Mouse (Mus musculus): ENCODE results near the gene Eaf1. TPM values are rescaled to one million over a fixed set of nuclear protein-coding genes. Genes with fewer than 3 reads are reported as not detected.
A peak's percentile ranks its signal among the peaks of the same experiment; 100 is the strongest.
"Not testable (repeated sequence)": the region's sequence is repeated elsewhere in the genome, so short reads cannot be mapped to it uniquely, and the experiment has no call there.

The Eaf1 gene
- 48.9 and 58.0 TPM in 2 replicates for total RNA-seq (2012; rRNA removed)

- H3K36me3 ChIP-seq (ENCODE audit: control insufficient read depth, insufficient read depth, low read length, poor library complexity, severe bottlenecking) = peaks cover 13% of the 10 kb centered on the region
- peak within 1 kb of the TSS; percentile 97 for H3K9ac ChIP-seq (ENCODE audit: insufficient read depth, low read depth, low read length, poor library complexity, severe bottlenecking)
- in situ Hi-C loops (cut with MboI; ENCODE audit: low sequenced_read_pairs in 2 of 2, unreplicated experiment in 2 of 2) = no loop called here
- peaks cover 2 to 12% of the 10 kb centered on the region in 2 experiments; a peak in 2 of 4 replicates for H3K4me1 ChIP-seq (ENCODE audit: control insufficient read depth in 2 of 2, insufficient read depth in 2 of 2, low read length in 2 of 2, poor library complexity in 1 of 2)
- TF ChIP-seq CHD2 (IDR thresholded peaks at IDR 0.05; ENCODE audit: low read depth, low read length) (no peak), HCFC1 (IDR thresholded peaks at IDR 0.05; ENCODE audit: borderline replicate concordance, insufficient read depth, low read length) (no peak), ZNF384 (IDR thresholded peaks at IDR 0.05; ENCODE audit: low read depth, low read length) (no peak), ZC3H11A (IDR thresholded peaks at IDR 0.05; ENCODE audit: borderline replicate concordance, low read depth, low read length) (no peak), MAFK (IDR thresholded peaks at IDR 0.05; ENCODE audit: insufficient read depth, low read depth, low read length) (no peak)
- no peak for DNase-seq (ENCODE audit: low read depth, low spot score)
- no peaks in the 10 kb centered on the region for H3K9me3 ChIP-seq (ENCODE audit: control insufficient read depth, insufficient read depth, low read depth, low read length)
- peak within 1 kb of the TSS; percentile 45 for H3K27ac ChIP-seq (ENCODE audit: insufficient read depth, low read depth, low read length, poor library complexity, severe bottlenecking)
- peak within 1 kb of the TSS; percentile 97 to 99 for H3K4me3 ChIP-seq (ENCODE audit: insufficient read depth in 1 of 2, low read depth in 1 of 2, low read length in 2 of 2, poor library complexity in 1 of 2, severe bottlenecking in 1 of 2)
These were observed at the start of gene Eaf1 for GRCm38 (mm10) chr14:31494349-31494974. Gene Eaf1 (plus strand): TSS chr14:31494399.

DNA sequence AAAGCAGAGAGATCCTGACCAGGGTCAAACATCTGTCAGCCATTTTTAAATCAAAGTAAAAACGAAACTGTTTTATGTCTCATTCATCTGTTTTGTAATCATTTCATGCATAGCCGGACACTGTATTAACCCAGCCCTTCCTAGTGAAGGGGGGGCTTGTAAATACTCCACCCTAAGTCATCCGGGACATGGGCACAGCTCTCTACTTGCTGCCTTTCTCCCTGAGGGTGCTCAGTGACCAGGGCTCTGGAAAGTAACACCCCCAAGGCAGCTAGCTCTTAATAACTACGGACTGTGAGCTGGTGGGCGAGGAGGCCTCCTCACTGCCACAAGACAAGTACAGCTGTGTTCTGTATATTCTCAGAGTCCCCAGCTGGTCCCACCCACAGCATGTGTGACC, 45.2 kb upstream of the Eaf1 start:
- TF ChIP-seq ZNF384 (IDR thresholded peaks at IDR 0.05; ENCODE audit: low read depth, low read length) = no peak
- no peak for TF ChIP-seq MAFK (IDR thresholded peaks at IDR 0.05; ENCODE audit: insufficient read depth, low read depth, low read length)
- no peak for TF ChIP-seq CHD2 (IDR thresholded peaks at IDR 0.05; ENCODE audit: low read depth, low read length)
- TF ChIP-seq ZC3H11A (IDR thresholded peaks at IDR 0.05; ENCODE audit: borderline replicate concordance, low read depth, low read length) = no peak
- H3K9ac ChIP-seq (ENCODE audit: insufficient read depth, low read depth, low read length, poor library complexity, severe bottlenecking) = no peak overlapping the region
- no peak overlapping the region for H3K27ac ChIP-seq (ENCODE audit: insufficient read depth, low read depth, low read length, poor library complexity, severe bottlenecking)
- no peaks in the 10 kb centered on the region for H3K9me3 ChIP-seq (ENCODE audit: control insufficient read depth, insufficient read depth, low read depth, low read length)
- in situ Hi-C loops (cut with MboI; ENCODE audit: low sequenced_read_pairs in 2 of 2, unreplicated experiment in 2 of 2) = no loop called here
- no peaks in the 10 kb centered on the region for H3K4me1 ChIP-seq (ENCODE audit: control insufficient read depth in 2 of 2, insufficient read depth in 2 of 2, low read length in 2 of 2, poor library complexity in 1 of 2)
- DNase-seq (ENCODE audit: low read depth, low spot score) = no peak
- H3K4me3 ChIP-seq (ENCODE audit: insufficient read depth in 1 of 2, low read depth in 1 of 2, low read length in 2 of 2, poor library complexity in 1 of 2, severe bottlenecking in 1 of 2) = no peak overlapping the region
- no peaks in the 10 kb centered on the region for H3K36me3 ChIP-seq (ENCODE audit: control insufficient read depth, insufficient read depth, low read length, poor library complexity, severe bottlenecking)

- H3K4me3 ChIP-seq (ENCODE audit: insufficient read depth in 1 of 2, low read depth in 1 of 2, low read length in 2 of 2, poor library complexity in 1 of 2, severe bottlenecking in 1 of 2); H3K27ac ChIP-seq (ENCODE audit: insufficient read depth, low read depth, low read length, poor library complexity, severe bottlenecking); H3K4me1 ChIP-seq (ENCODE audit: control insufficient read depth in 2 of 2, insufficient read depth in 2 of 2, low read length in 2 of 2, poor library complexity in 1 of 2); in situ Hi-C loops (cut with MboI; ENCODE audit: low sequenced_read_pairs in 2 of 2, unreplicated experiment in 2 of 2); DNase-seq (ENCODE audit: low read depth, low spot score); H3K9me3 ChIP-seq (ENCODE audit: control insufficient read depth, insufficient read depth, low read depth, low read length); H3K9ac ChIP-seq (ENCODE audit: insufficient read depth, low read depth, low read length, poor library complexity, severe bottlenecking); H3K36me3 ChIP-seq (ENCODE audit: control insufficient read depth, insufficient read depth, low read length, poor library complexity, severe bottlenecking): not testable (repeated sequence)
These were observed 40.3 kb upstream of the Eaf1 start for GRCm38 (mm10) chr14:31453946-31454345.

DNA sequence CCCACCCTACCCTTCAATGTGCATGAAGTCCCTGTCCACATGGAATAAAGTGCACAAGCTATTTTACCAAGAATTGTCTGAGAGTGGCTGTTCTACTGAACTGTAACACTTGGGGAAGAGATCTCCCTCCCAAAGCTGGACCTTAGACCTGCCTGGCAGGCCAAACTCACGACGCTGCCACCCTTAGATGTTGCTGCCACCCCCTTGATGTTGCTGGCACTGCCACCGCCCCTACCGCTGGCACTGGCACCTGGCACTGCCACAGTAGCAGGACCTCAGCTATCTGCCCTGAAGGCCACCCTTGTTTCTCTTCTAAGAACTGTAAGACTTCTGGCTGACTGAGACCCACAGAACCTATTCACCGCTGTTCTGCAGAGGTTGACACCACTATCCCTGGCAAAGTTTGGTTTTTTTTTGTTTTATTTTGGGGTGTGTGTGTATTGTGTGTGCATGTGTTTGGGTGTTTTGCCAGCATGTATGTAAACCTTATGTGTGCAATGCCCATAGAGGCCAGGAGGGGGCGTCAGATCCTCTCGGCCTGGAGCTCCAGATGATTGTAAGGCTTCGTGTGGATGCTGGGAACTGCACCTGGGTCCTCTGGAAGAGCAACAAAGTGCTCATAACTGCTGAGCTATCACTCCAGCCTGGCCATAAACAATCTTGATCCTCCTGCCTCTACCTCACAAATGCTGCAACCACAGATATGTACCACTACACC, 39.2 kb upstream of the Eaf1 start:
- no peak overlapping the region for H3K27ac ChIP-seq (ENCODE audit: insufficient read depth, low read depth, low read length, poor library complexity, severe bottlenecking)
- in situ Hi-C loops (cut with MboI; ENCODE audit: low sequenced_read_pairs in 2 of 2, unreplicated experiment in 2 of 2) = no loop called here
- H3K36me3 ChIP-seq (ENCODE audit: control insufficient read depth, insufficient read depth, low read length, poor library complexity, severe bottlenecking) = no peaks in the 10 kb centered on the region
- no peak overlapping the region for H3K9ac ChIP-seq (ENCODE audit: insufficient read depth, low read depth, low read length, poor library complexity, severe bottlenecking)
- no peak overlapping the region for H3K4me3 ChIP-seq (ENCODE audit: insufficient read depth in 1 of 2, low read depth in 1 of 2, low read length in 2 of 2, poor library complexity in 1 of 2, severe bottlenecking in 1 of 2)
- H3K4me1 ChIP-seq (ENCODE audit: control insufficient read depth in 2 of 2, insufficient read depth in 2 of 2, low read length in 2 of 2, poor library complexity in 1 of 2) = no peaks in the 10 kb centered on the region
- no peaks in the 10 kb centered on the region for H3K9me3 ChIP-seq (ENCODE audit: control insufficient read depth, insufficient read depth, low read depth, low read length)
- peak; percentile 26 for DNase-seq (ENCODE audit: low read depth, low spot score)
- no peak for TF ChIP-seq MAFK (IDR thresholded peaks at IDR 0.05; ENCODE audit: insufficient read depth, low read depth, low read length)
- TF ChIP-seq ZNF384 (IDR thresholded peaks at IDR 0.05; ENCODE audit: low read depth, low read length) = no peak
- TF ChIP-seq ZC3H11A (IDR thresholded peaks at IDR 0.05; ENCODE audit: borderline replicate concordance, low read depth, low read length) = no peak
